In genomic region chr4:44620241-44620640, GRCm38 (mm10) we compare ENCODE assay signal across 18 mouse cellular contexts.
A peak's percentile ranks its signal among the peaks of the same experiment; 100 is the strongest.
DNase-seq lines count a peak whose midpoint lies in the region; ATAC-seq and TF ChIP-seq lines count a peak whose summit lies in the region.
"Had no signal": no experiment of that assay in that cellular context is flagged by ENCODE, and none has a peak within 500 bp of the region (broad histone marks: within the 10 kb centered on the region; RNA-seq: fewer than 3 reads in every experiment).

No protein-coding gene starts in this region.

- H3K9me3 ChIP-seq in kidney, postnatal 0 days (replicated peaks; ENCODE audit: low read length): no peaks in the 10 kb centered on the region
- H3K9me3 ChIP-seq in neural tube, embryonic 13.5 days: no peaks in the 10 kb centered on the region
- no peaks in the 10 kb centered on the region for H3K9me3 ChIP-seq in neural tube, embryonic 15.5 days (replicated peaks)
- H3K9me3 ChIP-seq in embryonic facial prominence, embryonic 10.5 days: no peaks in the 10 kb centered on the region
- H3K9me3 ChIP-seq: hindbrain, embryonic 13.5 days; limb, embryonic 15.5 days had no signal

- no peak for ATAC-seq in kidney, postnatal 0 days (replicated peaks; ENCODE audit: low FRiP score, low read depth)
- ATAC-seq in neural tube, embryonic 13.5 days (ENCODE audit: low read depth): no peak
- ATAC-seq in neural tube, embryonic 15.5 days (ENCODE audit: low FRiP score): no peak
- ATAC-seq: activated CD4-positive, CD25-positive, alpha-beta regulatory T cell, adult 4 months; forebrain, postnatal 0 days; midbrain, embryonic 16.5 days had no signal

- no peak overlapping the region for H3K4me2 ChIP-seq in kidney, postnatal 0 days (ENCODE audit: low read length)
- no peak overlapping the region for H3K4me2 ChIP-seq in neural tube, embryonic 13.5 days
- no peak overlapping the region for H3K4me2 ChIP-seq in neural tube, embryonic 15.5 days
- H3K4me2 ChIP-seq: hindbrain, embryonic 13.5 days; limb, embryonic 15.5 days had no signal

- 0 out of 2 replicates have a peak, but pooled peaks cover 4% of the 10 kb centered on the region for H3K27me3 ChIP-seq in kidney, postnatal 0 days (ENCODE audit: insufficient read depth, low read length)
- no peaks in the 10 kb centered on the region for H3K27me3 ChIP-seq in neural tube, embryonic 13.5 days
- H3K27me3 ChIP-seq in neural tube, embryonic 15.5 days (replicated peaks): no peaks in the 10 kb centered on the region
- no peaks in the 10 kb centered on the region for H3K27me3 ChIP-seq in embryonic facial prominence, embryonic 10.5 days (replicated peaks; ENCODE audit: low read depth, poor library complexity, severe bottlenecking)
- H3K27me3 ChIP-seq: hindbrain, embryonic 13.5 days had no signal

- H3K27ac ChIP-seq in kidney, postnatal 0 days: no peak overlapping the region
- peak overlapping the region; percentile 9; the same call in 1 of the 2 replicates for H3K27ac ChIP-seq in neural tube, embryonic 13.5 days (replicated peaks)
- no peak overlapping the region for H3K27ac ChIP-seq in neural tube, embryonic 15.5 days (replicated peaks)
- no peak overlapping the region for H3K27ac ChIP-seq in embryonic facial prominence, embryonic 10.5 days (replicated peaks)
- H3K27ac ChIP-seq: hindbrain, embryonic 13.5 days; limb, embryonic 15.5 days had no signal

- H3K4me1 ChIP-seq in kidney, postnatal 0 days (replicated peaks; ENCODE audit: insufficient read depth, low read length): no peaks in the 10 kb centered on the region
- peaks cover 32% of the 10 kb centered on the region for H3K4me1 ChIP-seq in neural tube, embryonic 13.5 days (replicated peaks)
- peaks cover 23% of the 10 kb centered on the region for H3K4me1 ChIP-seq in neural tube, embryonic 15.5 days
- H3K4me1 ChIP-seq in embryonic facial prominence, embryonic 10.5 days: no peaks in the 10 kb centered on the region
- H3K4me1 ChIP-seq: limb, embryonic 15.5 days had no signal

- 99% methylated on average over 5 of the region's 5 CpGs for WGBS in kidney, postnatal 0 days
- 93% methylated on average over 5 of the region's 5 CpGs for WGBS in neural tube, embryonic 13.5 days
- WGBS in neural tube, embryonic 15.5 days: 99% methylated on average over 5 of the region's 5 CpGs
- 94% methylated on average over 5 of the region's 5 CpGs for WGBS in embryonic facial prominence, embryonic 10.5 days

- H3K36me3 ChIP-seq in kidney, postnatal 0 days (ENCODE audit: insufficient read depth, low read length): no peaks in the 10 kb centered on the region
- no peaks in the 10 kb centered on the region for H3K36me3 ChIP-seq in neural tube, embryonic 13.5 days
- H3K36me3 ChIP-seq in neural tube, embryonic 15.5 days: no peaks in the 10 kb centered on the region
- H3K36me3 ChIP-seq in embryonic facial prominence, embryonic 10.5 days (replicated peaks): no peaks in the 10 kb centered on the region
- H3K36me3 ChIP-seq: hindbrain, embryonic 13.5 days; limb, embryonic 15.5 days had no signal

- no peak for DNase-seq in kidney, postnatal 0 days (ENCODE audit: low spot score)
- no peak for DNase-seq in kidney, postnatal 14 days
- peak; percentile 46 for DNase-seq in R1 (ENCODE audit: low read depth, low spot score)
- DNase-seq in embryonic facial prominence, embryonic 10.5 days (ENCODE audit: low spot score): no peak
- DNase-seq in cerebellum, postnatal 4 days (ENCODE audit: low spot score in 2 of 2): no peak
- DNase-seq: adrenal gland, postnatal 14 days; cerebellum, adult 9-10 months; forebrain, postnatal 0 days; gastrocnemius, postnatal 10 days; kidney, adult 18-20 months; kidney, postnatal 25 days; thymus, postnatal 4 days had no signal

- H3K9ac ChIP-seq in kidney, postnatal 0 days (ENCODE audit: low read depth, low read length): no peak overlapping the region
- H3K9ac ChIP-seq in neural tube, embryonic 13.5 days: no peak overlapping the region
- H3K9ac ChIP-seq in neural tube, embryonic 15.5 days (replicated peaks): no peak overlapping the region
- H3K9ac ChIP-seq: forebrain, postnatal 0 days; hindbrain, embryonic 13.5 days; limb, embryonic 15.5 days had no signal

- H3K4me3 ChIP-seq in kidney, postnatal 0 days (replicated peaks; ENCODE audit: low read depth, low read length): no peak overlapping the region
- no peak overlapping the region for H3K4me3 ChIP-seq in neural tube, embryonic 13.5 days
- no peak overlapping the region for H3K4me3 ChIP-seq in neural tube, embryonic 15.5 days (replicated peaks)
- no peak overlapping the region for H3K4me3 ChIP-seq in embryonic facial prominence, embryonic 10.5 days
- H3K4me3 ChIP-seq: hindbrain, embryonic 13.5 days; limb, embryonic 15.5 days had no signal

- TF ChIP-seq CTCF in kidney, postnatal 0 days (IDR thresholded peaks at IDR 0.05; ENCODE audit: low read depth): peak; percentile 24; the same call in 1 of the 2 replicates
